Mouse (Mus musculus) heart, embryonic 10.5 days (tissue): ENCODE measurements around the gene Arih2. TPM values are rescaled to one million over a fixed set of nuclear protein-coding genes. Genes with fewer than 3 reads are reported as not detected.

Experiments used
- DNase-seq: peaks from one replicate; pipeline ENCODE4 v3.0.0-alpha.2; 2017; ENCODE audit warnings: low spot score
- H3K27ac ChIP-seq: fragments of 300-500 bp; sonication (generic); 2 replicates; pipeline ENCODE4 v1.5.1; 2016; ENCODE audit warnings: mild to moderate bottlenecking
- H3K27me3 ChIP-seq: fragments of 300-500 bp; sonication (generic); 2 replicates; pipeline ENCODE4 v1.6.1; 2016; ENCODE audit warnings: mild to moderate bottlenecking; ENCODE audit not compliant: poor library complexity, insufficient read depth, severe bottlenecking
- H3K36me3 ChIP-seq: fragments of 300-500 bp; sonication (generic); 2 replicates; pipeline ENCODE4 v1.6.1; 2016; ENCODE audit warnings: mild to moderate bottlenecking, moderate library complexity
- H3K4me1 ChIP-seq: fragments of 300-500 bp; sonication (generic); 2 replicates; pipeline ENCODE4 v1.6.1; 2016; ENCODE audit warnings: mild to moderate bottlenecking
- H3K4me3 ChIP-seq: fragments of 300-500 bp; sonication (generic); 2 replicates; pipeline ENCODE4 v1.5.1; 2016; ENCODE audit warnings: mild to moderate bottlenecking, moderate library complexity
- H3K9me3 ChIP-seq: fragments of 300-500 bp; sonication (generic); 2 replicates; pipeline ENCODE4 v1.6.1; 2016; ENCODE audit warnings: mild to moderate bottlenecking, moderate library complexity
- WGBS: fragments of 180-500 bp; shearing (Covaris S2); methylation state at CpG from one replicate; pipeline ENCODE4 v1.1.7; 2016; 5-methylcytosine and 5-hydroxymethylcytosine counted together
- polyA plus RNA-seq: library from polyadenylated mRNA; unstranded; fragments of >200 nt; fragmentation: Nextera tagmentation; extraction: Ambion mirVana; gene quantifications from 2 replicates; pipeline ENCODE4 v1.2.1, GENCODE M21; 2016

Gene Arih2
- polyA plus RNA-seq, 1 experiment from 2014 or later, result 52.0 TPM

DNA sequence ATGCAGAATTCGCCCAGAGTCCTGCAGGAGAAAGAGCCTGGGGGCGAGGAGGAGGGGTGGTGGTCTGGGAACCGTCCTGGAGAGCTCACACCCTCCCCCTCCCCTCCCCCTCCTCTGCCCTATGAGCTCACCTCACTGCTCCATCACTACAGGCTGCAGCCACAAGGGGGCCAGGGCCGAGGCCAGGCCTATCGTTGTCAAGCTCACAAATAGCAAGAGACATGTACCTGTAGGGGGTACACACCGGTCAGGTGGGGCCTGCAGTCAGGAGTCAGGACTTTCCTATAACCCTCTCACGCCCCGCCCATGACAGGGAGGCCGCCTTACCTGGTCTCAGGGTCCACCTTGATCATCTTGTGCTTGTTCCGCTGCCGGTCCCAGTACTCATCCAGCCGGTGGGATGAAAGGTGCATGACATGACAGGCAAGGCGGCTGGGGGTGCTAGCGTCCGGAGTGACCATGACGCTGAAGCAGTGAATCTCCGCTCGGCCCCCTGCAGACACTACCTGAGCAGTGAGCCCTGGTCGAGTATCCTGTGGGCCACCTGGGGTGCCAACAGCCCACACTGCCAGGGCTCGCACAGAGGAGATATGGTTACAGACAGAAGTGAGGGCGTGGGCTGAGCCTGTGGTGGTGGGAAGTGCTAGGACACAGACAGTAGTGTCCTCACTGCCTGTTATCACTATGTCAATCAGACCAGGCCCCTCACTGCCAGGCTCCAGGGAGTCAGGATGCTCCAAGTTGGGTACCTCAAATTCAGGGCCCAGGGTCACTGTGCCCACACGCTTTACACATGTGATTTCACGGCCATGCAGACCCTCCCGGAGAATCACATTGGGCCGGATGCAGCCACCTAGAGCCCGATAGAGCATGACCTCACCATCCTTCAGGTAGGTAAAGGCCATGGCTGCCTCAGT is 75.2 kb downstream of the Arih2 start:
- Histone ChIP-seq H3K27ac (peak overlapping the region; percentile 31; the same call in 1 of the 2 replicates), H3K36me3 (peaks cover 61% of the 10 kb centered on the region), H3K4me3 (0 out of 2 replicates have a peak overlapping the region, but pooled peaks have one; percentile 3), H3K27me3 (no peaks in the 10 kb centered on the region), H3K9me3 (no peaks in the 10 kb centered on the region), H3K4me1 (peaks cover 73% of the 10 kb centered on the region)
- 47% methylated on average over 26 of the region's 26 CpGs for WGBS
- DNase-seq, result no peak

- Histone ChIP-seq H3K27ac (no peak overlapping the region), H3K9me3 (no peaks in the 10 kb centered on the region), H3K4me1 (peaks cover 77% of the 10 kb centered on the region), H3K4me3 (no peak overlapping the region), H3K36me3 (peaks cover 61% of the 10 kb centered on the region), H3K27me3 (no peaks in the 10 kb centered on the region)
- DNase-seq, result peak; percentile 69
- 92% methylated on average over 10 of the region's 10 CpGs for WGBS
Observed at GRCm38 (mm10) chr9:108572321-108572720, 76.9 kb downstream of the Arih2 start.

GRCm38 (mm10) chr9:108571401-108571973 is 77.7 kb downstream of the Arih2 start:
- no peaks in the 10 kb centered on the region for H3K27me3 ChIP-seq
- H3K36me3 ChIP-seq, result peaks cover 60% of the 10 kb centered on the region
- WGBS, result 91% methylated on average over 16 of the region's 16 CpGs
- DNase-seq, result peak; percentile 70
- H3K4me1 ChIP-seq, result peaks cover 71% of the 10 kb centered on the region
- no peaks in the 10 kb centered on the region for H3K9me3 ChIP-seq
- no peak overlapping the region for H3K27ac ChIP-seq
- H3K4me3 ChIP-seq, result no peak overlapping the region

DNA sequence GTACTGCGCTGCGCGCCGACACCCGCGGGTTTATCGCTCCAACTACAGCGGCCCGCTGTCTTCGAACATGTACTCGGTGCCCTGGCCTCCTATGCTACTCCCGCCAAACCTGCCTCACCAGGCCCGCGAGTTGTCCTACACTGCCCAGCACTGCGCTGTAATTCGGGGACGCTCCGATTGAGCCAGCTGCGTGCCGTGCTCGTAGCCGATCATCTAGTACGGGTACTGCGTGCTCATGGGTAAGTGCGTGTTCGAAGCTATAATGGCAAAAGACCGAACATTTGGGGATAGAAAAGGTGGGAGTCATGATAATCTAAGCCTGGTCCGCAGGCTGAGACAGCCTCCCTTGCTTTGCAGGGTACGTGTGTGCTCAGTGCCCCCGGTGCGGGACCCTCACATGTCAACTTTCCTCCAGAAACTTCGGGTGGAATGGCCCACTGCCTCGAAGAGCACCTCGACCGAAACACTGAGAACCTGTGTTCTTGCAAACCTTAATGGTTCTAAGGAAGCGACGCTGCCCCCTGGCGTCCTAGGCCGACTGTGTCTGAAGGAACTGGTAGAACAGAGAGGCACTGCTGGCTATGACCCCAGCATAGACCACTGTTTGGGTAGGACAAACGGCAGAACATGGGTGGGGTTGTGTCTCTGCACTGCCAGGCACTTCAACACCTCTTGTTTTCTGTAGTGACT is 78.8 kb downstream of the Arih2 start:
- Histone ChIP-seq H3K4me3 (peak overlapping the region; percentile 76), H3K27ac (peak overlapping the region; percentile 84), H3K27me3 (no peaks in the 10 kb centered on the region), H3K36me3 (peaks cover 55% of the 10 kb centered on the region), H3K4me1 (peaks cover 70% of the 10 kb centered on the region), H3K9me3 (no peaks in the 10 kb centered on the region)
- 2% methylated on average over 40 of the region's 40 CpGs for WGBS
- DNase-seq, result peak; percentile 89

DNA sequence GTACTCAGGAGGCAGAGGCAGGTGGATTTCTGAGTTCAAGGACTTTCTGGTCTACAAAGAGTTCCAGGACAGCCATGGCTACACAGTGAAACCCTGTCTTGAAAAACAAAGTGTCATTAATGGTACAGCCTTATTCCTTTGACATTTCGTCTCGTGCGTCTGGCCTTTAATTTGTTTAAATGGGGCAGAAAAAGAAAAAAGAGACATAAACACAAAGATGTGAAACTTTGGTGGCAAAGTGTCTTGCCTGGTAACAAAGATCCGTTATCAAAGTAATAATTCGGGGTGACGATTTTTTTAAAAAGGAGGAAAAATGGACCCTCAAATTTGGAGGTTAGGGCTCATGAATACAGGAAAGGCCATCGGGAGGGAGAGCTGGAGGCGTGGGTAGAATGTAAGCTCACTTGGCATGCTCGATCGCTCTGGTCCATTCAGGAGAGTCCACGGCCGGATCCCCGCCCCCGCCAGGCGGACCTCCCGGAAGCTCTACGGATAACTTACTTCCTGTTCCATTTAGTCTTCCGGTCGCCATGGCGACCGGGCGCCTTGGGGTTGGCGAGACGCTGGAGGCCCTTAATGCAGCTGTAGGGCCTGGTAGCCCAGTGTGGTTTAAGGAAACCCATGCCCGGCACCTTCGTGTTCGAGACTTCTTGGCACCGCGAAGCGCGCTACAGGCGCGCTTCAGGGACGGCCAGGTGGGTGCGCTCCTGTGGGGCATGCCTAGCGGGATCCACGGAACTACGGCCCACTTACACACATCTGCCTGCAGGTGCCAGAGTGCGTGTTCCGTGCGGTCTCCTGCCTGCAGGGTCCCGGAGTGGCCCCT is 79.6 kb downstream of the Arih2 start, which contains the start of gene Dalrd3:
Dalrd3 (plus strand) TSS at position 506 of the 826 bp plus-strand sequence.
- 7% methylated on average over 42 of the region's 42 CpGs for WGBS
- H3K36me3 ChIP-seq, result peaks cover 55% of the 10 kb centered on the region
- H3K27me3 ChIP-seq, result no peaks in the 10 kb centered on the region
- peak within 1 kb of the TSS; percentile 84 for H3K27ac ChIP-seq
- peak; percentile 98 for DNase-seq
- H3K4me3 ChIP-seq, result peak within 1 kb of the TSS; percentile 85
- peaks cover 64% of the 10 kb centered on the region for H3K4me1 ChIP-seq
- no peaks in the 10 kb centered on the region for H3K9me3 ChIP-seq

DNA sequence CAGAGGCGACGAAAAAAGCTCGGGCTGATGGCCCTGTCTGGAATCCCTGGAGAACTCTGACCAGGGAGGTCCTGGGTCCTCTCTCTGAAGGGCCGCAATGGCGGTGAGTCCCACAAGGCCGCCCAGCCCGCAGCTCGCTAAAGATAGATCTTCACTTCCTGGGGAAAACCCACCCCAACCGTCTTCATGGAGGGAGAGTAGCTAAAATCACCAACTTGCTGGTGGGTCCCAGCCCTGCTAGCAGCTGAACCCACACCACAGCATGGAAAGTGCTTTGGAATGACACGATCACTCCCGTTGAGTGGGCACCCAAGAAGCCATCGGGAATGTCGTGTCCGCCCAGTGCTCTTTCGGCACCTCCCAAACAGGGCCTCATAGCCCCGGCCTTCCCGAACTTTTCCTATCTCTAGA is 80.7 kb downstream of the Arih2 start:
- 67% methylated on average over 17 of the region's 17 CpGs for WGBS
- no peaks in the 10 kb centered on the region for H3K9me3 ChIP-seq
- H3K36me3 ChIP-seq, result peaks cover 55% of the 10 kb centered on the region
- no peaks in the 10 kb centered on the region for H3K27me3 ChIP-seq
- peak overlapping the region; percentile 94 for H3K27ac ChIP-seq
- peaks cover 53% of the 10 kb centered on the region for H3K4me1 ChIP-seq
- H3K4me3 ChIP-seq, result peak overlapping the region; percentile 85
- DNase-seq, result no peak

- DNase-seq, result no peak
- H3K4me1 ChIP-seq, result peaks cover 48% of the 10 kb centered on the region
- H3K27ac ChIP-seq, result peak overlapping the region; percentile 94
- 7% methylated on average over 18 of the region's 18 CpGs for WGBS
- no peaks in the 10 kb centered on the region for H3K27me3 ChIP-seq
- no peaks in the 10 kb centered on the region for H3K9me3 ChIP-seq
- peaks cover 53% of the 10 kb centered on the region for H3K36me3 ChIP-seq
- peak overlapping the region; percentile 85 for H3K4me3 ChIP-seq
Observed at GRCm38 (mm10) chr9:108567931-108568419, 81.2 kb downstream of the Arih2 start.

DNA sequence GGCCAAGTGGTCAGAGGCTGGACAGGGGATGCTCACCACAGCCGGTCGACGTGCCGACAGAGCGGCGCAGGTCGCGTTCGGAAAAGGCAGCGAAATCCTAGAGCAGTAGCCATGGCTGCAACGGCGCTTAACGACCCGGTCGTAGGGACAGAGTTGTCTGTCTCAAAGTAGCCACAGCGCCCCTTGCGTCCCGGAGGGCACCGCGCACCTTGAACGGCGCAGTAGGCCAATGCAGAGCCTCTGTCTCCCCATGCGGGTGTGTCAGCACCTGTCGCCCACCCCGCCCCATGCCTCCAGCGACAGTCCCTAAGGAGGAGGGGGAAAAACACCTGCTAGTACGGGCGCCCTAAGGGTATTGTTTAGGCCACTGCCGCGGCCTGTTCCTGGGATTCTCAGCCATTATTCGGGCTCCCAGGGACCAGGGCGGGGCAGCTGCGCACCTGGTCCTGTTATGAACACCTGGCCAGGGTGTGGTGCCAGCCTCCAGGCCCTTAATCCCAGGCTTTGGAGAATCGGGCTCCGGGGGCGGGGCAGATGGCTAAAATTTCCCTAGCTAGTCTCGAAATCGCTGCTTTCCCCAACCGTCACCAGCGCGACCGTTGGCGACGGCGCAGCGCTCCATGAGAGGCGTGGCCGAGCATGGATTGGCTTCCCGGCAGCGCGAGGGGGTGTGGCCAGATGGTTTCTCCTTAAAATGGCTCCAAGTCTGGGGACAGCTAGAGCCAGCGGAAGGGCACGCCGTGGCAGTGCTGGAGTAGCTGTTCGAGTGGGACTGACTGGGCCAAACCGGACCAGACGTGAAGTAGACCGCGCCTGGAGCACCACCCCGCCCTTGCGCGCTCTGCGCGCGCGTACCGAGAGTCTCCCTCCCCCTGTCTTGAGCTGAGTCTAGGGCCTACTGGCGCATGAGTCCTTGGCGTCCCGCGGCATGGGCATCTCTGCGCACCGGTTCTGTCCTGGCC is 82.1 kb downstream of the Arih2 start, which contains the start of gene Ndufaf3:
Ndufaf3 (minus strand) TSS at position 620 of the 962 bp plus-strand sequence.
- Histone ChIP-seq H3K27me3 (no peaks in the 10 kb centered on the region), H3K4me1 (peaks cover 48% of the 10 kb centered on the region), H3K9me3 (no peaks in the 10 kb centered on the region), H3K36me3 (peaks cover 53% of the 10 kb centered on the region), H3K27ac (peak within 1 kb of the TSS; percentile 94), H3K4me3 (peak within 1 kb of the TSS; percentile 85)
- WGBS, result under 1% methylated on average over 73 of the region's 73 CpGs
- DNase-seq, result peak; percentile 98

DNA sequence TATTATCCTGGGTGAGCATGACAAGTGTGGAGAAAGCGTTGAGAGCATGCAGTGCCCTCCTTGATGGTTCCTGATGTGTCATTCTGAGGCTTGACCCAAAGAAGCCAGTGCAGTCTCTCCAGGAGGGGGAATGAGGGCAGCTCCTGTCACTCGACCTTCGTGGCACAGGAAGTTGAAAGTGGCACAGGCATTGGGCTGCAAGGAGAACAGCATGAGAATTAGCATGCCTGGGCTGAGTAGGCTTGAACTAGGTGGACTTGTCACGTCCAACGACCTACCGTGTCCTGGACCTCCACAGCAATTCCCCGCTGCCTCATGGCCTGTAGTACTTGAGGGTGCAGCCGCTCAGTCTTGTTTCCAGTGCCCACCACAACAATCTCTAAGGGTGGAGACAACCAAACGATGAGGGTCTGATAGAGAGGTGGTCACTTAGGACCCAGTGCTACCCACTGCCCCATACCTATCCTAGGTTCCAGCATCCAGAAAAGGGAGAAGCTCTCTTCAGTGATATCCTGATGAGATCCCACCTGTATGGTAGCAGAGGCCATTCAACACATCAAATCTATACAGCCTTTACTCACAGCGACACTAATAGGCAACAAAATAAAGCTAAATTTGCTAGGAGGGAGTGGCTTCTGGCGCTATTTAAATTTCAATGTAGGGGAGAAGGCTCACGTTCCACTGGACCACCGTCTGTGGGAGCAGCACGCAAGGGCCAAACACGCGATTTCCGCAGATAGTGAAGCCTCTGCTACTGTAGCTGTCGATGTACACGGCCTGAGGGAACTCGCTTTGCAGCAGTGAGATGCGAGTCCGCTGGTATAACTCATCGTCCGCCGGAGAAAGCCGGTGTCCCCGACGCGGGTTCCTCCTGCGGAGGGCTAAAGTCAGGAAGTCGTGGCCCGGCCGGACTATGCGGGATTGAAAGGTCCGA is 83.0 kb downstream of the Arih2 start:
- DNase-seq, result no peak
- WGBS, result 12% methylated on average over 35 of the region's 35 CpGs
- Histone ChIP-seq H3K4me3 (peak overlapping the region; percentile 85), H3K9me3 (no peaks in the 10 kb centered on the region), H3K27ac (peak overlapping the region; percentile 94), H3K4me1 (peaks cover 56% of the 10 kb centered on the region), H3K27me3 (no peaks in the 10 kb centered on the region), H3K36me3 (peaks cover 52% of the 10 kb centered on the region)

DNA sequence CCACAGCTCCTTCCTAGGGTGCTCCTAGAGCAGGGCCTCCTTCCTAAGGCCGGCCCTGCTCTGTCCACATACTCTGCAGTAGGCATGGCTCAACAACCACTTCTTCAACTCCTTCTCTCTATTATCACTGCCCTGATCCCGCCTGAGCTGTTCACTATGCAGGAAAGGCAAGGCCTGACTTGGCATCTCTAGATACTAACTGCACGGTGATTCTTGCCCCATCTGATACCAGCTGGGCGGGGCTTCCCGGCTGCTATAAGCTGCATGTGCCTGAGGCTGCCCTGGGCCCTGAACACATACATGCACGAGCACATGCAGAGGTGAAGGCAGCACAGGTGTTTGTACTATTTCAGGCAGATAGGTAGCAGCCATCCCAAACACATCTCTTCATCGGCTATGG is 85.1 kb downstream of the Arih2 start:
- H3K9me3 ChIP-seq, result no peaks in the 10 kb centered on the region
- H3K4me3 ChIP-seq, result no peak overlapping the region
- H3K27ac ChIP-seq, result no peak overlapping the region
- no peak for DNase-seq
- peaks cover 50% of the 10 kb centered on the region for H3K36me3 ChIP-seq
- peaks cover 40% of the 10 kb centered on the region for H3K4me1 ChIP-seq
- no peaks in the 10 kb centered on the region for H3K27me3 ChIP-seq
- 81% methylated on average over 7 of the region's 7 CpGs for WGBS
